Mouse (Mus musculus) G1E (cell line): Measurements from ENCODE around the gene Klhl12. TPM values are rescaled to one million over a fixed set of nuclear protein-coding genes. Genes with fewer than 3 reads are reported as not detected.
"Not testable (repeated sequence)": the region's sequence is repeated elsewhere in the genome, so short reads cannot be mapped to it uniquely, and the experiment has no call there.

ENCODE experiments used
- ATAC-seq: 2 replicates; pipeline ENCODE4 v1.8.0; 2016; ENCODE audit warnings: mild to moderate bottlenecking; ENCODE audit not compliant: insufficient number of reproducible peaks, poor library complexity, low FRiP score, severe bottlenecking; ENCODE audit errors: extremely low read depth
- DNase-seq: peaks from one replicate; pipeline ENCODE4 v3.0.0; 2012; ENCODE audit warnings: low spot score
- H3K27me3 ChIP-seq: 2 replicates; pipeline ENCODE4 v1.6.1; 2012; ENCODE audit warnings: mild to moderate bottlenecking, low read length, inconsistent platforms; ENCODE audit not compliant: insufficient read depth
- H3K36me3 ChIP-seq: replicated peaks from 2 replicates; pipeline ENCODE3; 2012; ENCODE audit warnings: mild to moderate bottlenecking, inconsistent platforms
- H3K4me1 ChIP-seq: 2 replicates; pipeline ENCODE4 v1.6.1; 2012; ENCODE audit warnings: low read depth, low read length, inconsistent platforms, mixed read lengths; ENCODE audit not compliant: insufficient read depth
- H3K4me3 ChIP-seq: 2 replicates; pipeline ENCODE4 v1.5.1; 2012; ENCODE audit warnings: low read depth, mild to moderate bottlenecking, inconsistent platforms, low read length, moderate library complexity, mixed read lengths
- H3K9me3 ChIP-seq: replicated peaks from 2 replicates; pipeline ENCODE4 v1.6.1; 2012; ENCODE audit warnings: inconsistent platforms
- CTCF ChIP-seq: IDR thresholded peaks from 2 replicates; pipeline ENCODE4 v1.5.1; 2012; ENCODE audit warnings: low read depth, low read length, inconsistent platforms, mixed read lengths
- GATA1 ChIP-seq: IDR thresholded peaks from 2 replicates; pipeline ENCODE4 v1.6.1; 2012; ENCODE audit warnings: borderline replicate concordance, low read length, inconsistent platforms, mixed read lengths
- GATA2 ChIP-seq: IDR thresholded peaks from 2 replicates; pipeline ENCODE4 v1.6.1; 2012; ENCODE audit warnings: low read depth, low read length, inconsistent platforms, borderline replicate concordance
- POLR2AphosphoS5 ChIP-seq: IDR thresholded peaks from 2 replicates; pipeline ENCODE4 v1.6.1; 2012; ENCODE audit warnings: low read depth, low read length, inconsistent platforms; ENCODE audit not compliant: insufficient replicate concordance
- TAL1 ChIP-seq: conservative IDR thresholded peaks from 2 replicates; pipeline ENCODE4 v1.6.1; 2012; ENCODE audit warnings: low read depth, low read length, inconsistent platforms, mixed read lengths
- polyA plus RNA-seq: library from polyadenylated mRNA; stranded (reverse); fragments of >175 nt; gene quantifications from 2 replicates; pipeline ENCODE4 v1.2.3, GENCODE M21; 2012
- total RNA-seq, 2 experiments: library from RNA; stranded (forward) in 1 of 2; stranded (reverse) in 1 of 2; fragments of 200-1000 nt in 1 of 2; fragments of >200 nt in 1 of 2; fragmentation: Nextera tagmentation in 1 of 2; gene quantifications; 2 replicates each; pipeline ENCODE4 v1.2.3; 2014 to 2017

Klhl12 gene
- total and polyA plus RNA-seq, 3 experiments: 4.8 to 42.8 (median 39.0) TPM

DNA sequence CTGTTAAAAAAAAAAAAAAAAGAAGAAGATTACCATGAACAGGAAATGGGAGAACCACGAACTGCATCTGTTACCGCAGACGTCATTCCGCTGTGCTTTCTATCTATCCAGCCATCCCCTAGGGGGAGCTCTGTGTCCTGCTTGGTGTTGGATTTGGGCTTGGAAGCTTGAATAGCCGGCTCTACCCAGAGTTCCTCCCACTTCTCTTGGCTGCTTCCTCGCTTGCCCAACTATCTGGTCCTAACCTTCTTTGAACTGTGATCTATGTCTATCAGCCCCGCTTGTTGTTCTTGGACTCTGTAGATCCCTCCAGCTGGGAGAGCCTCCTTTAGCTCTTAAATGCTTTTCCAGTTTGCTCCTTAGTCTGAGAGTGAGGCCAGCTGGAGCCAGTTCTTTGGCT lies 63.3 kb downstream of the Klhl12 start:
- ATAC-seq (peak; percentile 77), DNase-seq (peak; percentile 69)
- H3K9me3 ChIP-seq: no peaks in the 10 kb centered on the region
- no peaks in the 10 kb centered on the region for H3K36me3 ChIP-seq
- TF ChIP-seq GATA2 (no peak), GATA1 (no peak), TAL1 (no peak), CTCF (peak; percentile 36; the same call in 1 of the 2 replicates), POLR2AphosphoS5 (no peak)
- no peak overlapping the region for H3K4me3 ChIP-seq
- H3K4me1 ChIP-seq: peaks cover 18% of the 10 kb centered on the region
- peaks cover 9% of the 10 kb centered on the region for H3K27me3 ChIP-seq

DNA sequence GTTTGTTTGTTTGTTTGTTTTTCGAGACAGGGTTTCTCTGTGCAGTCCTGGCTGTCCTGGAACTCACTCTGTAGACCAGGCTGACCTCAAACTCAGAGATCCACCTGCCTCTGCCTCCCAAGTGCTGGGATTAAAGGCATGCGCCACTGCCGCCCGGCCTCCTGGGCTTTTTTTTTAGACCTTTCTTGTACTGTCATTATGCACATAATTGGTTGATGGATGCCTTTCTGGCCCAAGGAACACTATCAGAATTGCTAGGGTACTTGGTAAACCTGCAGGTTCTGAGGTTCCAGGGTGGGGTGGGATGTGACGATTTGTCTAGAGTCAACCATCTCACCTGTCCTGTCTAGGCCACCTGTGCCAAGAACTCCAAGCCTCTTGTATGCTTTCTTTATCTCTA lies 63.9 kb downstream of the Klhl12 start:
- not testable (repeated sequence) for H3K4me3 ChIP-seq, H3K9me3 ChIP-seq, H3K27me3 ChIP-seq, H3K36me3 ChIP-seq, ATAC-seq, DNase-seq
- H3K4me1 ChIP-seq: peaks cover 17% of the 10 kb centered on the region

DNA sequence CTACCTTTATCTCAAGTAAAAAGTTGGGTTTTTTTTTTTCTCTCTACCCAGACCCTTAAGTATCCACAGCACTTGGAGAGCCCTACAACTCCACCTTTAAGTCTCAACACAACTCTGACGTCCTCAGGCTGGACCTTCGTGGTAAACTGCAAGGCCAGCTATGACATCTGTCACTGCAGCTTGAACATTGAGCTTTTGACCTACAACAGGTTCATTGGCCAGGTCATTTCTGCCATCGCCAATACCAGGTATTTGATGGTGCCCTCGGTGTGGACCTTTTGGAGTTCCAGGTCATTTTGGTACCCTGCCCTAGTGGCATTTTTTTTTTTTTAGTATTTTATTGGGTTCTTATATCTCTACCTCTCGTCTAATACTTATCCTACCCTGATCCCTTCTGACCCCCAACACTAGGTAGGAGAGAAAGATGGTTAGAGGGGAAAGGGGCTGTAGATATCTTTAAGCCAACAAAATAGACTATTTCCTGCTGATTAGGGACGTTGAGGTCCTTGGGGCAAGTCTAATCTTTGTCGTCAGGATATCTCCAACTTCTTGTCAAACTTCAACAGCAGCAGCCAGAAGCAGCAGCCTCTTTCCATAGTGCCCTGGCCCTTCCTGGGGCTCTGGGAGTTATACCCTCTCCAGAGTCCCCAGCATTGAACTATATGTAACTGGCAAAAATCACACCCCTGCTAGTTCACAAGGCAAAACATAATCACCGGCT lies 64.8 kb downstream of the Klhl12 start:
- no peak overlapping the region for H3K4me3 ChIP-seq
- no peaks in the 10 kb centered on the region for H3K36me3 ChIP-seq
- TF ChIP-seq TAL1: no peak
- no peak for TF ChIP-seq POLR2AphosphoS5
- H3K27me3 ChIP-seq: peaks cover 9% of the 10 kb centered on the region
- DNase-seq: no peak
- H3K9me3 ChIP-seq: no peaks in the 10 kb centered on the region
- peaks cover 18% of the 10 kb centered on the region for H3K4me1 ChIP-seq
- ATAC-seq: no peak

DNA sequence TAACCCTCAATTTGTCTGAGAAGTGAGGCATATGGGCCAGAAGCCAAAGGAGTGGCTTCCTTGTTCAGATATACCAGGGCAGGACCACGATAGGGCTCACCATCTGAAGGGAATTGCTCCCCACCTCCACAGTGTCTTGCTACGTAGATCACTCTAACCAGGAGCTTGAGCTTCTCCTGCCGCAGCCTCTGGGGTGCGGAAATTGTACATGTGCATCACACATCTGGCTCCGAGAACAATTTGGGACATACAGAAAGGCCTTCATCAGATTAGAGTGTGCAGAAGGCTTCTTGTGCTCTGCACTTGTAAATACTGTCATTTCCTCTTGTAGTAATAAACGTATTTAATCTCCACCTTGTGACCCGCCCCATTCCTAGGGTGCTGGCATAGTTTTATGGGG lies 65.8 kb downstream of the Klhl12 start:
- Histone ChIP-seq H3K36me3 (no peaks in the 10 kb centered on the region), H3K27me3 (peaks cover 5% of the 10 kb centered on the region), H3K4me1 (peaks cover 18% of the 10 kb centered on the region), H3K9me3 (no peaks in the 10 kb centered on the region), H3K4me3 (no peak overlapping the region)
- DNase-seq: no peak
- no peak for TF ChIP-seq POLR2AphosphoS5
- no peak for TF ChIP-seq CTCF
- ATAC-seq: no peak

DNA sequence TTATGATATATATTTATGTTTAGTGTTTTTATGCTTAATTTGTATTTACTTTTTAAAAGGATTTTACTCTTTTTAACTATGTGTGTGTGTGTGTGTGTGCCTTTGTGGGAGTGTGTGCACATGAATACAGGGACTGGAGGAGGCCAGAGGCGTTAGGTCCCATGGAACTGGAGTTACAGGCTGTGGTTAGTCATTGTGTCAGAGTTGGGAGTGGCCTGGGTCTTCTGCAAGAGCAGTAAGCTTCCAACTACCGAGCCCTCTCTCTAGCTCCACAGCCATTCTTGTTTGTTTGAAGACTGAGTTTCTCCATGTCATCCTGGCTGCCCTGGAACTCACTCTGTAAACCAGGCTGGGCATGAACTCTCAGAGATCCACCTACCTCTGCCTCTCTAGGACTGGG lies 67.0 kb downstream of the Klhl12 start:
- DNase-seq: no peak

DNA sequence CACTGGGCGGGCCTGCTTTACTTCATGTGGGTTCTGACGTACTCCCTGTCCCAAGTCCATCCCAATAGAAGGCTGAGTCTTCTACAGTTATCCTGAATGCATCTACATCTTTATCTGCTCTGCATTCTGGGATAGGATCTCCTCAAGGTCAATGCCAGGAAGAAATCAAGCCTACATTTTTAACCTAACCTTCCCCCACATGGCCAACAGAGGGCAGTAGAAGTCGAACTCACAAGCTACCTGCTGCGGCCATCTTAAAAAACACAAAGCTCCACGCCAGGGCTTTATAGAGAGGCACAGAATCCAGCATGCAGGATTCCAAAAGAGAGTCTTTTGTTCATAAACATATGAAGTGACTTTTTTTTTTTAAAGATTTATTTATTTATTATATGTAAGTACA lies 69.1 kb downstream of the Klhl12 start:
- H3K9me3 ChIP-seq: no peaks in the 10 kb centered on the region
- H3K4me1 ChIP-seq: peaks cover 25% of the 10 kb centered on the region
- peak; percentile 35 for DNase-seq
- H3K27me3 ChIP-seq: no peaks in the 10 kb centered on the region
- ATAC-seq: no peak
- no peaks in the 10 kb centered on the region for H3K36me3 ChIP-seq
- TF ChIP-seq POLR2AphosphoS5 (no peak), CTCF (peak; percentile 77)
- H3K4me3 ChIP-seq: no peak overlapping the region

More for the DNA sequence above, 67.0 kb downstream of the Klhl12 start:
- no peak for TF ChIP-seq GATA2
- TF ChIP-seq GATA1: no peak
- TF ChIP-seq POLR2AphosphoS5: no peak
- no peak for TF ChIP-seq CTCF
- TF ChIP-seq TAL1: no peak
- no peaks in the 10 kb centered on the region for H3K36me3 ChIP-seq
- H3K4me3 ChIP-seq: no peak overlapping the region
- H3K27me3 ChIP-seq: no peaks in the 10 kb centered on the region
- H3K4me1 ChIP-seq: peaks cover 27% of the 10 kb centered on the region
- H3K9me3 ChIP-seq: no peaks in the 10 kb centered on the region
- no peak for ATAC-seq

DNA sequence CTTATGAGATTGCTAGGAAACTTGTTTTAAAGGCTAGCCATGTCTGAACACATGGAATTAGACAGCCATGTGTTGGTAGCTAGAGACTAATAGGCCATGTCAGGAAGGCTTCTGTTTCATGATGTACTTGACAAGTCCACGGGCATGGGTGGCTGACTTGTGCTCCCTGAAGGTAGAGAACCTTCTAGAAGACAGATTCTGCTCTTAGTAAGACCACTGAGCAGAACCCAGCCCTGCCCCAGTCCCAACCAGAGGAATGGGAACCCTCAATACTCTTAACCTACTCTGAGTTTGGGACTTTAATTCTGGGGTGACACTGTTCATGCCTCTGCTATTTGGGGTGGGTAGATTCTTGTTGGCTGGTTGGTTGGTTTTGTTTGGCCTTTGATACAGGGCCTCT lies 69.7 kb downstream of the Klhl12 start:
- no peaks in the 10 kb centered on the region for H3K9me3 ChIP-seq
- no peak for DNase-seq
- H3K4me3 ChIP-seq: no peak overlapping the region
- no peak for ATAC-seq
- no peak for TF ChIP-seq GATA1
- TF ChIP-seq CTCF: no peak
- no peak for TF ChIP-seq TAL1
- TF ChIP-seq POLR2AphosphoS5: no peak
- no peak for TF ChIP-seq GATA2
- no peaks in the 10 kb centered on the region for H3K36me3 ChIP-seq
- no peaks in the 10 kb centered on the region for H3K27me3 ChIP-seq
- peaks cover 25% of the 10 kb centered on the region for H3K4me1 ChIP-seq
